Mouse (Mus musculus) thymus, postnatal 14 days (tissue): ENCODE measurements around the gene Psmb1.
"Not testable (repeated sequence)": the region's sequence is repeated elsewhere in the genome, so short reads cannot be mapped to it uniquely, and the experiment has no call there.

Experiments
- DNase-seq: peaks from one replicate; pipeline ENCODE4 v3.0.0; 2021

Psmb1 gene

DNA sequence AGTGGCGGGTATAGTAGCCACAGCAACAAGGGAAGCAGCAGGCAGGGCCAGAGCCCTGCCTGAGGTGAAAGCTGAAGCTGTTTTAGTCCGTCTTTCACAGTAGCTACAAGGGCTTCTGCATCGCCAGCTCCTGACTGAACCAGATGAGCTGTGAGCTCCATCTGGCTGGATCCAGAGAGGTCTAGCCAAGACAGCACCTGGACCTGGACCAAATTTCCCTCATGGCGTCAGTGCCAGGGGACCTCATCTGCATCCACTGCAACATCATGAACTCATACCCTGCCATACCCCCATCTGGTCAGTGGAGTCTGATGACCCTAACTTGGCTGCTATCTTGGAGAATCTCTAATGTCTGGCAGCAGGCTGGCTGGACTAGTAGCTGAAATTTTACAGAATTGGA, 39.8 kb downstream of the Psmb1 start:
- no peak for DNase-seq

- DNase-seq = no peak
Measured at GRCm38 (mm10) chr17:15456595-15456994, 43.0 kb downstream of the Psmb1 start.

DNA sequence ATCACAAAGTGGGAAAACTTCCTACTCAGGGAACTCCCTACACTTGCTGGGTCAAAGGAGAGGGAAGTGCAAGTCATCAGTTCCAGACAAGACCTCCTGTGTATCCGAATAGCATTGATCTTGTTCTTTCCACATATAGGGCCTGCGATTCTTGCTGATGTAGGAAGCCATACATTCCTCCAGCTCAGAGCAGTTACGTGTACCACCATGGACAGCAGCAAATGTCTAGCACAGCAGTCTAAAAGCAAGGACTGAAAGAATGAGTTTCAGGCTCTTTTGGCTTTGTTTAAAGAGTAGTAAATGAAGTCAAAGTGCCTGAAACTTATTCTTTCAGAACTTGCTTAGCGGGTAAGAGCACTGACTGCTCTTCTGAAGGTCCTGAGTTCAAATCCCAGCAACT, 44.3 kb downstream of the Psmb1 start:
- no peak for DNase-seq

GRCm38 (mm10) chr17:15449606-15450005, 49.9 kb downstream of the Psmb1 start:
- DNase-seq = no peak

GRCm38 (mm10) chr17:15449144-15449543, 50.4 kb downstream of the Psmb1 start:
- DNase-seq = not testable (repeated sequence)

GRCm38 (mm10) chr17:15447831-15448230, 51.7 kb downstream of the Psmb1 start:
- peak; percentile 48 for DNase-seq

DNA sequence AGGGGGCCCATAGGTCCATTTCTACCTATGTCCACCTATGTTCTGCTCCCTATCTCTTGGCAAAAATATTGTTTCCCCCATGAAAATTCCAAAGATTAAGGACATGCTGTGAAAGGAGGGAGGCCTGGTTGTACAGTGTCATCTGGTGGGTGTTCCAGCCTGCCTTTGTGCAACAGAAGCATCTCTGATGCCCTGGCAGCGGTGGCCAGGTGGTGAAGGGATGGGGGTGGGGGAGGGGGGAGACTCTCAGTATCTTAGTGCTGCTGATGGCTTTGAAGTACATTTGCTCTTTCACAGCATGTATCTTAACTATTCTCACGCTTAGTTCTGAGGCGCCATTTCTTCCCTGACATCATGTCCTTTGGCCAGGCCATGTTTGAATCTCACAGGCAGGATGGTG, 54.1 kb downstream of the Psmb1 start:
- no peak for DNase-seq

GRCm38 (mm10) chr17:15440463-15441121, 59.0 kb downstream of the Psmb1 start:
- no peak for DNase-seq

DNA sequence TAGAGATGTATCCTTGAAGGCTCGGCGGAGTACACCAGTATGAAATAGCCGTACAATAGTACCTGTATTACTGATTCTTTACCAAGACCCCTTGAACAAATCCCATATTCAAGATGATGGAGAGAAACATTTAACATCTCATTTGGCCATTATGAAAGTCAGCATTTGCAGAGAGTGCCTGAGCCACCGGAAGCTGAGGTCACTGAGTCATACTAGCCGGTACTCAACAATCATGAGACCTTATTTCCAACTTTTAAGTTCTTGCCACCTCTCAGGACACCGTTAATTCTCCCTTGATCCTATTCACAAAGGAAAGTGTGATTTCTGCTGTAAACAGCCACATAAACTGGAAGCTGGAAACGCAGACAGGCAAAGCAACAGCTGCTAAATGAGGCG, 59.5 kb downstream of the Psmb1 start:
- no peak for DNase-seq

GRCm38 (mm10) chr17:15434748-15435147, 64.8 kb downstream of the Psmb1 start:
- no peak for DNase-seq

- no peak for DNase-seq
Measured at GRCm38 (mm10) chr17:15432036-15432435, 67.5 kb downstream of the Psmb1 start.

- no peak for DNase-seq
Measured at GRCm38 (mm10) chr17:15431551-15431950, 68.0 kb downstream of the Psmb1 start.

- DNase-seq = peak; percentile 18
Measured at GRCm38 (mm10) chr17:15431021-15431514, 68.5 kb downstream of the Psmb1 start.

DNA sequence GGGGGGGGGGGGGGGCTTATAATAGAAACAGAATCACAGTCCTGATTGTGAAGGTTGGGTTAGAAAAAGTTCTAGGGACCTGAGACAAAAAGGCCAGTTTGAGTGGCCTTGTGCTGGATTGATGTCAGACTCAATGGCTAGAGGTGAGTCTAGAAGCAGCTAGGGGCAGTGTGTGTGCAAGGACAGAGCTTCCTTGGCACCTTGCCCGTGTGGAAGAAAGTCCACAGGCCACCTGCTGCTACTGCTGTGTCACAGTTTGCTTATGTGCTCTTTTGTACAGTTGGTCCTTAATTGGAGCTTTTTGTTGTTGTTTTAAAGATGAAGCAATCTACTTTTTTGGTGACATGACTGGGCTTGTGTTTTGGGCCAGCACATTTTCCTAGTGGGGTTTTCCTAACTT, 69.6 kb downstream of the Psmb1 start:
- no peak for DNase-seq

DNA sequence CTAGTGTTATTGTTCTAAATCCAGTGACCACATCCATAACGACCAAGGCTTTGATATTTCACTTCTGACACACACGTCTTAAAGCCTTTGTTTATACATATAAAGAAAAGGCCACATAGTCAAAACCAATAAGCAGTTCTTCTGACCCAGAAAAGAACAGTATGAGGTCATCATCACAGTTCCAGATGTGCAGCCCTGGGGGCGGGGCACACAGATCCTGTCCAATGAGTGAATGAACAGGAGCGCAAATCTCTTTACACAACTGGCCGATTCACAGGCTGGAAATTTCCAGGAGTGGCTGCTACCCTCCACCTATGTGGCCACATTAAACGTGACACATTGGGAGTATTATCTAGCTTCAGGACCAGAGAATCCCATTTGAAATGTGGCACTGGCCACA, 70.1 kb downstream of the Psmb1 start:
- no peak for DNase-seq

GRCm38 (mm10) chr17:15425931-15426330, 73.6 kb downstream of the Psmb1 start:
- DNase-seq = no peak
